Mouse (Mus musculus): ENCODE results near the gene Dda1.

Gene Dda1

GRCm38 (mm10) chr8:71467201-71467600, 1.8 kb upstream of the Dda1 start:
- DNase-seq (ENCODE audit: inconsistent age in 2 of 2, low spot score in 1 of 2) = peak in 1 of 2 experiments; percentile 31

GRCm38 (mm10) chr8:71468001-71468400, 998 bp upstream of the Dda1 start:
- peak in 1 of 2 experiments; percentile 30 for DNase-seq (ENCODE audit: inconsistent age in 2 of 2, low spot score in 1 of 2)

- DNase-seq (ENCODE audit: inconsistent age in 2 of 2, low spot score in 1 of 2) = peak; percentile 71 to 84
Measured at GRCm38 (mm10) chr8:71469411-71469810, 412 bp downstream of the Dda1 start.

GRCm38 (mm10) chr8:71470146-71470912, 1.3 kb downstream of the Dda1 start:
- peak; percentile 25 to 42 for DNase-seq (ENCODE audit: inconsistent age in 2 of 2, low spot score in 1 of 2)

GRCm38 (mm10) chr8:71470913-71471255, 1.9 kb downstream of the Dda1 start:
- DNase-seq (ENCODE audit: inconsistent age in 2 of 2, low spot score in 1 of 2) = peak in 1 of 2 experiments; percentile 34

GRCm38 (mm10) chr8:71471861-71472260, 2.9 kb downstream of the Dda1 start:
- DNase-seq (ENCODE audit: inconsistent age in 2 of 2, low spot score in 1 of 2) = peak in 1 of 2 experiments; percentile 19

- peak in 1 of 2 experiments; percentile 9 for DNase-seq (ENCODE audit: inconsistent age in 2 of 2, low spot score in 1 of 2)
Measured at GRCm38 (mm10) chr8:71472601-71473386, 3.8 kb downstream of the Dda1 start.

GRCm38 (mm10) chr8:71474344-71474743, 5.3 kb downstream of the Dda1 start:
- DNase-seq (ENCODE audit: inconsistent age in 2 of 2, low spot score in 1 of 2) = no peak

GRCm38 (mm10) chr8:71474785-71475701, 6.0 kb downstream of the Dda1 start:
- DNase-seq (ENCODE audit: inconsistent age in 2 of 2, low spot score in 1 of 2) = no peak

- no peak for DNase-seq (ENCODE audit: inconsistent age in 2 of 2, low spot score in 1 of 2)
Measured at GRCm38 (mm10) chr8:71475702-71476075, 6.7 kb downstream of the Dda1 start.

GRCm38 (mm10) chr8:71476099-71476940, 7.3 kb downstream of the Dda1 start:
- peak; percentile 89 to 96 for DNase-seq (ENCODE audit: inconsistent age in 2 of 2, low spot score in 1 of 2)

GRCm38 (mm10) chr8:71477196-71477845, 8.3 kb downstream of the Dda1 start:
- peak in 1 of 2 experiments; percentile 67 for DNase-seq (ENCODE audit: inconsistent age in 2 of 2, low spot score in 1 of 2)

- no peak for DNase-seq (ENCODE audit: inconsistent age in 2 of 2, low spot score in 1 of 2)
Measured at GRCm38 (mm10) chr8:71478943-71479342, 9.9 kb downstream of the Dda1 start.

GRCm38 (mm10) chr8:71483932-71484331, 14.9 kb downstream of the Dda1 start:
- peak; percentile 20 to 64 for DNase-seq (ENCODE audit: inconsistent age in 2 of 2, low spot score in 1 of 2)

- DNase-seq (ENCODE audit: inconsistent age in 2 of 2, low spot score in 1 of 2) = peak in 1 of 2 experiments; percentile 43
Measured at GRCm38 (mm10) chr8:71484736-71485135, 15.7 kb downstream of the Dda1 start.

GRCm38 (mm10) chr8:71485142-71486135, 16.4 kb downstream of the Dda1 start, which contains the start of gene Ano8:
Gene Ano8 (minus strand): TSS chr8:71485963.
- peak; percentile 86 to 95 for DNase-seq (ENCODE audit: inconsistent age in 2 of 2, low spot score in 1 of 2)

GRCm38 (mm10) chr8:71486136-71486529, 17.1 kb downstream of the Dda1 start:
- peak in 1 of 2 experiments; percentile 63 for DNase-seq (ENCODE audit: inconsistent age in 2 of 2, low spot score in 1 of 2)

- peak; percentile 88 to 95 for DNase-seq (ENCODE audit: inconsistent age in 2 of 2, low spot score in 1 of 2)
Measured at GRCm38 (mm10) chr8:71487691-71488445, 18.9 kb downstream of the Dda1 start, which contains the start of gene Gtpbp3. Gene Gtpbp3 (plus strand): TSS chr8:71488103.
